Mouse (Mus musculus): Measurements from ENCODE around the gene Sat2. TPM values are rescaled to one million over a fixed set of nuclear protein-coding genes. Genes with fewer than 3 reads are reported as not detected.
"Not testable (repeated sequence)": the region's sequence is repeated elsewhere in the genome, so short reads cannot be mapped to it uniquely, and the experiment has no call there.

Gene Sat2
- polyA plus RNA-seq, 1 experiment from 2014 or later, result 15.2 TPM

GRCm38 (mm10) chr11:69610899-69611298, 10.9 kb upstream of the Sat2 start:
- DNase-seq (no peak), ATAC-seq (no peak)
- 73% methylated on average over 4 of the region's 4 CpGs for WGBS (ENCODE audit: insufficient replicate concordance)
- no peaks in the 10 kb centered on the region for H3K9me3 ChIP-seq (ENCODE audit: low read length)
- peaks cover 8% of the 10 kb centered on the region for H3K4me1 ChIP-seq (ENCODE audit: insufficient read depth)
- no peaks in the 10 kb centered on the region for H3K27me3 ChIP-seq (ENCODE audit: insufficient read depth, low read length)
- H3K4me2 ChIP-seq (ENCODE audit: low read depth, low read length), result no peak overlapping the region
- H3K4me3 ChIP-seq (ENCODE audit: low read depth, low read length), result no peak overlapping the region
- TF ChIP-seq EP300 (IDR thresholded peaks at IDR 0.05; ENCODE audit: low read depth), result no peak
- no peak overlapping the region for H3K9ac ChIP-seq (replicated peaks)
- no peaks in the 10 kb centered on the region for H3K36me3 ChIP-seq (replicated peaks; ENCODE audit: insufficient read depth, low read length)
- H3K27ac ChIP-seq (ENCODE audit: low read depth), result no peak overlapping the region

GRCm38 (mm10) chr11:69613553-69614256, 8.1 kb upstream of the Sat2 start:
- H3K27me3 ChIP-seq (ENCODE audit: insufficient read depth, low read length), result no peaks in the 10 kb centered on the region
- H3K36me3 ChIP-seq (replicated peaks; ENCODE audit: insufficient read depth, low read length), result no peaks in the 10 kb centered on the region
- WGBS (ENCODE audit: insufficient replicate concordance), result 8% methylated on average over 19 of the region's 19 CpGs
- H3K4me1 ChIP-seq (ENCODE audit: insufficient read depth), result peaks cover 4% of the 10 kb centered on the region; the same call in 1 of the 2 replicates
- peak; percentile 90 for TF ChIP-seq CTCF (IDR thresholded peaks at IDR 0.05; ENCODE audit: low read depth)
- no peak for TF ChIP-seq EP300 (IDR thresholded peaks at IDR 0.05; ENCODE audit: low read depth)
- ATAC-seq, result peak; percentile 71
- peak overlapping the region; percentile 74 for H3K4me2 ChIP-seq (ENCODE audit: low read depth, low read length)
- H3K9me3 ChIP-seq (ENCODE audit: low read length), result no peaks in the 10 kb centered on the region
- H3K4me3 ChIP-seq (ENCODE audit: low read depth, low read length), result peak overlapping the region; percentile 26
- H3K9ac ChIP-seq (replicated peaks), result peak overlapping the region; percentile 42
- H3K27ac ChIP-seq (ENCODE audit: low read depth), result no peak overlapping the region
- DNase-seq, result peak; percentile 88

- not testable (repeated sequence) for H3K27ac ChIP-seq (ENCODE audit: low read depth); H3K36me3 ChIP-seq (replicated peaks; ENCODE audit: insufficient read depth, low read length); ATAC-seq; H3K27me3 ChIP-seq (ENCODE audit: insufficient read depth, low read length); H3K9me3 ChIP-seq (ENCODE audit: low read length); H3K9ac ChIP-seq (replicated peaks); H3K4me1 ChIP-seq (ENCODE audit: insufficient read depth); DNase-seq
- H3K4me3 ChIP-seq (ENCODE audit: low read depth, low read length), result peak overlapping the region; percentile 26; the same call in 1 of the 2 replicates
- 44% methylated on average over 11 of the region's 11 CpGs for WGBS (ENCODE audit: insufficient replicate concordance)
- H3K4me2 ChIP-seq (ENCODE audit: low read depth, low read length), result peak overlapping the region; percentile 74
These were observed 7.6 kb upstream of the Sat2 start for GRCm38 (mm10) chr11:69614257-69614588.

GRCm38 (mm10) chr11:69616781-69617180, 5.0 kb upstream of the Sat2 start:
- Histone ChIP-seq H3K4me3 (ENCODE audit: low read depth, low read length) (no peak overlapping the region), H3K4me1 (ENCODE audit: insufficient read depth) (peaks cover 10% of the 10 kb centered on the region), H3K9ac (replicated peaks) (no peak overlapping the region)

GRCm38 (mm10) chr11:69617805-69618204, 4.0 kb upstream of the Sat2 start, which contains the start of gene Shbg:
Gene Shbg (minus strand): TSS chr11:69617905.
- Histone ChIP-seq H3K9me3 (ENCODE audit: low read length) (no peaks in the 10 kb centered on the region), H3K27me3 (ENCODE audit: insufficient read depth, low read length) (no peaks in the 10 kb centered on the region), H3K9ac (replicated peaks) (peak within 1 kb of the TSS; percentile 26; the same call in 1 of the 2 replicates), H3K36me3 (replicated peaks; ENCODE audit: insufficient read depth, low read length) (no peaks in the 10 kb centered on the region), H3K4me1 (ENCODE audit: insufficient read depth) (peaks cover 10% of the 10 kb centered on the region), H3K4me2 (ENCODE audit: low read depth, low read length) (no peak within 1 kb of the TSS), H3K27ac (ENCODE audit: low read depth) (no peak within 1 kb of the TSS), H3K4me3 (ENCODE audit: low read depth, low read length) (no peak within 1 kb of the TSS)
- ATAC-seq, result no peak
- no peak for DNase-seq
- 37% methylated on average over 5 of the region's 5 CpGs for WGBS (ENCODE audit: insufficient replicate concordance)
- TF ChIP-seq CTCF (IDR thresholded peaks at IDR 0.05; ENCODE audit: low read depth) (no peak), EP300 (IDR thresholded peaks at IDR 0.05; ENCODE audit: low read depth) (no peak)

More at GRCm38 (mm10) chr11:69616781-69617180, 5.0 kb upstream of the Sat2 start:
- TF ChIP-seq CTCF (IDR thresholded peaks at IDR 0.05; ENCODE audit: low read depth) (no peak), EP300 (IDR thresholded peaks at IDR 0.05; ENCODE audit: low read depth) (no peak)
- DNase-seq, result no peak
- Histone ChIP-seq H3K9me3 (ENCODE audit: low read length) (no peaks in the 10 kb centered on the region), H3K36me3 (replicated peaks; ENCODE audit: insufficient read depth, low read length) (no peaks in the 10 kb centered on the region), H3K27ac (ENCODE audit: low read depth) (no peak overlapping the region), H3K27me3 (ENCODE audit: insufficient read depth, low read length) (no peaks in the 10 kb centered on the region), H3K4me2 (ENCODE audit: low read depth, low read length) (no peak overlapping the region)
- 43% methylated on average over 10 of the region's 10 CpGs for WGBS (ENCODE audit: insufficient replicate concordance)
- ATAC-seq, result no peak

GRCm38 (mm10) chr11:69620394-69621081, 1.3 kb upstream of the Sat2 start:
- Histone ChIP-seq H3K27me3 (ENCODE audit: insufficient read depth, low read length) (no peaks in the 10 kb centered on the region), H3K9ac (replicated peaks) (no peak overlapping the region), H3K36me3 (replicated peaks; ENCODE audit: insufficient read depth, low read length) (no peaks in the 10 kb centered on the region), H3K9me3 (ENCODE audit: low read length) (no peaks in the 10 kb centered on the region), H3K27ac (ENCODE audit: low read depth) (no peak overlapping the region), H3K4me1 (ENCODE audit: insufficient read depth) (peaks cover 7% of the 10 kb centered on the region), H3K4me2 (ENCODE audit: low read depth, low read length) (no peak overlapping the region), H3K4me3 (ENCODE audit: low read depth, low read length) (no peak overlapping the region)
- no peak for ATAC-seq
- no peak for DNase-seq
- no peak for TF ChIP-seq CTCF (IDR thresholded peaks at IDR 0.05; ENCODE audit: low read depth)
- TF ChIP-seq EP300 (IDR thresholded peaks at IDR 0.05; ENCODE audit: low read depth), result no peak
- 51% methylated on average over 7 of the region's 7 CpGs for WGBS (ENCODE audit: insufficient replicate concordance)

All from liver, postnatal 0 days (tissue).